Mouse (Mus musculus) kidney, postnatal 4 days (tissue): ENCODE measurements around the gene Grhpr.
A peak's percentile ranks its signal among the peaks of the same experiment; 100 is the strongest.
"Not testable (repeated sequence)": the region's sequence is repeated elsewhere in the genome, so short reads cannot be mapped to it uniquely, and the experiment has no call there.

Source experiments
- DNase-seq, 2 experiments: peaks; one replicate each; pipeline ENCODE4 v3.0.0; 2021; ENCODE audit warnings: mixed read lengths in 2 of 2

Gene Grhpr

DNA sequence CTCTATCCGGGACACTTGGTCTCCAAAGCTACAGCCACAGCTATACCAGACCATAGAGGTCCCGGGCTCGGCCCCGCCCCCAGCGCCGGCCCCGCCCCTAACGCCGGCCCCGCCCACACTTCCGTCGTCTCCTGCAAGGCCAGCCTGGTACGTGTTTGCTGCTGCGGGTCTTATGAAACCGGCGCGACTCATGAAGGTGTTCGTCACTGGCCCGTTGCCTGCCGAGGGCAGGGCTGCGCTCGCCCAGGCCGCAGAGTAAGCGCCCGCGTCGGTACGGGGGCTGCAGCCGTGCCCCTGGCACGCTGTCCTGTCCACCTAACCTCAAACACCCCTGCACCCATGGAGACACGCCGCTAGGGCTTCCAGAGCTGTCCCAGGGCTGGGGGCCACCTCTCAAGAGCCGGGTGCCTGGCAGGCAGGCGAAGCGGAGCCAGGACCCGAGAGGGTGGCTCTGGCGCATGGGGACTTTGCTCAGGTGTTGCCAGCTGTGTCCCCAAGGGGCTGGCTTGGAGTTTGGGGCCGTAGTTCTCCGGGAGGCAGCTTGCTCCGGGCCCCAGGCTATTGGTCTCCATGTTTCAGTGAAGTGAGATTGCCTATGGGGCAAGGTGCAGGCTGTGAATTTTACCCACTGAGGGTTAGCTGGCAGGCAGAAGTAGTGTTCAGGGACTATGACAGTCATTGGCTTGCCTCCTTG is at the start of gene Grhpr:
TSS of gene Grhpr (plus strand) at position 116 of the 694 bp plus-strand sequence.
- peak; percentile 93 to 95 for DNase-seq

DNA sequence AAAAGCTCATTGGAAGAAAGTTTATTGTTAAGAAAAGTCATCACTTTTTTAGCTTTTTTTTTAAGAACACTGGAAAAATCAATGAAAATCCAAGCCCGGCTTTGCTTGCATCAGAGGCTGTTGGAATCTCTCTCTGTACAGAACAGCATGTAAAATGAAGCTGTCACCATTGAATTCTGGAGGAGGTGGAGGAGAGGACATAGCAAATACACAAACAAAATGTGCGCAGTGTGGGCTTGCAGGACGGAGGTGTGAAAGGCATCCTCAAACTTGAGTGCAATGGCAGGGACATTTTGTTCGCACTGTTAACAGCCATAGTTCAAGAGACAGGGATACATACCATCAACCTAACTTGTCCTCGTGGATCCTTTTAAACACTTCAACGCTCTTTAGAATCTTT is 49.5 kb upstream of the Grhpr start:
- DNase-seq, result no peak

DNA sequence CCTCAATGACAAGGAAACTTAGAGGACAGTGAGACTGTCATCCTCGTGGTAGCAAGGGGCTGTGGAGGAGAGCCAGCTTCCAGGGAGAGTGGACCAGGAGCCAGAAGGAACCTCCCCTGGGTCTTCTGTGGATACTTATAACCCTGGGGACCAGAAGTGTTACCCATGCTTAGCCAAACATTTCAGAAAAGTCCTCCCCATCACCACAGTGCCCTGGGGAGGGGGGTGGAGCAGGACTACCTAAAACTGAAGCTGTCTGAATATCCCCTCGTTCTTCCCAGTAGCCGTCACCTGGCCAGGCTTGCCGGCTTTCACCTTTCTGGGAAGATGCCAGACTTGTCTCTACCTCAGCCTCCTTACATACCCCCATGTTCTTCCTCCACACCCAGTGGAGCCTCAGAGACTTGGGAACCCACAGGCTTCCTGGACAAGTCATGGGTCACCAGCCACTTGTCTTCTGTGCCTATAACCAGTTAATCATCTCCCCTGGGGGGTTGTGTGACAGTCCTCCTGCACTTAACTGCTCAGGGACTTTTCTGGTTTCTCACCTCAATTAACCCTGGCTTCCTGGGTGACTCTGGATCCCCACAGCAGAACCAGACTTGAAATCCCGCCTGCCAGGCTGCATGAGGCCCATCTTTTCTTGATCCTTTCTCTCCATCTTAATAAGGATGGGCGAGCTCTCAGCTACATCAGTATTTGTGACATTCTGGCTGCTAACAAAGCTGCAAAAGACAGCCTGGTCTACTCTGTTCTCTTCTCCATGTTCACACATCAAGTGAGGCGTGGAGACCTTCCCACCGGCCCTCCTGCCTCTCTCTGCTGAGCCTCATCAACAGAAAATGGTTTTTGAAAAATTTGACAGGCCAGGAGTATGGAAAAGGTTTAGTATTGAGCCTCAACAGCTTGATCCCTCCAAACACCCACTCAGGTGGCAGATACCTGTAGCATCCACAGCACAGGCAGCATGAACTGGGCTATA is 42.5 kb upstream of the Grhpr start:
- DNase-seq, result no peak

DNA sequence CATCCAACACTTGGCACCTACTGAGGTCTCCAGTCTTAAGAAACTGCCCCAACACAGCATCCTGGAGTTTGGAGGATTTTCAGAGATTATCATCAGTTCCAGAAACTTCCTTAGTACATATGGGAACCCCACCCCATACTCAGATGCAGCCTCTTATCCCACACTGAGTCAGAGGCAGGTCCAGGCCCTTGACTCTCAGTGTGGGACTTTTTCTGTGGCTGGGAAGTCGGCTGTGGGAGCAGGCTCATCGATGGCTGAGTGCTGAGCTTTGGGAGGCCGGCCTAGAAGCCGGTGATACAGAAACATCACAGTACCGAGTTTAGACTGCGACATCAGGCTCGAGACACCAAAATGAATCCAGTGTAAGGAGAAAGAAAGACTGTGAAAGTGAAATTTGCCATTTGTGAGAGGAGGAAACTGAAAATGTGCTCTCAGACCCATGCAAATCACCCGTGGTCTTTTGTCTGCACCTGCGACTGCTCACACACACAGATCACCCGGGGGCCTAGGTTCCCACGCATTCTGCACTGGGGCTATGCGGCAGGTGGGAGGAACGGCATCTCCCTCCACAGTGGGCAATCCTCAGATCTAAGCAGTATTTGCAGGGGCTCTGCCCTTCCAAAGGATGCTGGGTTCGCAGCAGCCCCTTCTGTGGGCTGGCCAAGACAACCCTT is 41.5 kb upstream of the Grhpr start:
- no peak for DNase-seq

DNA sequence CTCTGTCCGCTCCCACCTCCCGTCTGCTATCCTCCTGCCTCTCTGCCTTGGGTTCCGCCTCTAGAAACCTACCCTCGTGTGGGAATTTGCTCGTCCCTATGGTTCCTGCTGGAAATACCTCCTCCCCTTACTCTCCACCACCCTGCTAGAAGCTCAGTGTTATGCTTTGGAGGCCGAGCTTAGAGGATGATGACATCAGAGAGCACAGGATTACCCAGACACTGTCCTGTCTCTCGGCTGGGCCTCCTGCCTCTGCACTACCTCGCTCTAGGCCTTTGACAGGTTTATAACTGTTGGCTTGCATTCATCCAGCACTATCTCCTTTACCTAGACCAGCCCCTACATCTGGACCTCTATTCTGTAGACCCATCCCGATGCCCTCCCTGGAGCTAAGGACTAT is 40.9 kb upstream of the Grhpr start:
- no peak for DNase-seq

DNA sequence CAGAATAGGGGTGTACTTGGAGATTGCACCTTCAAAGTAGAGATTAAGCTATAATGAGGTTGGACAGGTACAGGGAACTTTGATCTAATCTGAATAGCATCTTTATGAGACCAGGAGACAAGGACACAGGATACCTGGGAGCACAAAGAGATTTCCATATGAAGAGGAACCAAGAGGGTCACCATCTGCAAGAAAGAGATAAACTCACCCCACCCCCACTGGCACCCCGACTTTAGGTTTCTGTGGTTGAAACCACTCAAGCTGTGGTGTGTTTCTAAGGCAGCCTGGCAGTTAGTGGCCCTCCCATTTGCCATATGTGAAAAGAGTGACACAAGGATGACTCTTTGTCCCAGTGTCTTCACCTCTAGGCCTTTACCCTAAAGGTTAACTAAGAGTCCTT is 39.0 kb upstream of the Grhpr start:
- no peak for DNase-seq

DNA sequence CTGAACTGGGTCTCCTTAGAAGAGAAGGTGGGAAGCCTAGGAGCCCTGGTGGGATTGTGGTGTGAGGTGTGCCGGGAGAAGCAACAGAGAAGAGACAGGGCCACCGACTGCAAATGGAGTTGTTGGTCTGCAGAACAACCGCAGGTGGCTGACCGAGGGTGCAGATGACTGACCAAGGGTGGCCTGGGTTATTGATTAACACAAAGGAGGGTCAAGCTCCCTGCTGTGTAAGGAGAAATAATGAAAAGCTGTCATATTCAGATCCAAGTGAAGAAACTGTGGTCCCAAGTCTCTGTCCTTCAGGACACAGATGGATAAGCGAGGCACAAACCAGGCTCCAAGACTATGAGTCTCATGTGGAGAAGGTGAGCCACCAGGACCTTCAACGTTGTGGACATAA is 37.7 kb upstream of the Grhpr start:
- DNase-seq, result peak in 1 of 2 experiments; percentile 37

DNA sequence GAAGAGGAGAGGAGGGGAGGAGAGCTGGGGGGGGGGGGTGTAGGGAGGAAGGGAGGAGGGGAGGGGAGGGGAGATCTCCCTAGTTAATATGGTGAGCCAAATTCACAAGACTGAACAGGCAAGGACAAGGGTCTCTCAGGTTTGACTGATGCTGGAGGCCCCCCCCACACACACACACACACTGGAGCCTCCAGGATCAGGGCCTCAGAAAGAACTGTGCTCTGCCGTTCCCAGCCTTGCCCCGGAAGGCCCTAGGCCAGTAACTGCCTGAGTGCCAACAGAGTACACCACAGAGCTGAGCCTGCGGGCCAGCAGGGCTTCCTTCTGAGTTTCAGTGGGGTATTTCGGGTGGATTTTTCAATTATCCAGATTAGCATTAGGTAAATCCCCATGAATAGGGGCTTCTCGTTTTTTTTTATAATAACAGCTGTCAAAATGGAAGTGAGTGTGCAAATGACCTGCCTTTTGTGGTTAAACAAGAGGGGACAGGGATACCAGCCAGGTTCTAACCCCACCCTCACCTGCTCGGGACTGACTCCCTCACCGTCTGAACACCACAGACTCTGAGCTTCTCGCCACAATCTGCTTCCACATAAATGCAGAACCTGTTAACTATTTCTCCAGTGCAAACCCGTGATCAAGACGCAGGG is 36.6 kb upstream of the Grhpr start:
- no peak for DNase-seq

DNA sequence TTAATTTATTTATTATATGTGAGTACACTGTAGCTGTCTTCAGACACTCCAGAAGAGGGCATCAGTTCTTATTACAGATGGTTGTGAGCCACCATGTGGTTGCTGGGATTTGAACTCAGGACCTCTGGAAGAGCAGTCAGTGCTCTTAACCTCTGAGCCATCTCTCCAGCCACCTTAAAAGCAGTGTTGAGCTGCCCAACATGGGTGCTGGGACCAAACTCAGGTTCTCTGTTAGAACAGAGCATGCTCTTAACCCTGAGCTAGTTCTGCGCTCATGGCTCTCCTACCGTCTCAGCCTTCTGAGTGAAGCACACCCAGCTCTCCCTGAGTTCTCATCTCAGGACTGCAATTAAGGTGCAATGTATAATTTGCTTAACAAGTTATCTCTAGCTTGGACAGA is 35.1 kb upstream of the Grhpr start:
- not testable (repeated sequence) for DNase-seq

DNA sequence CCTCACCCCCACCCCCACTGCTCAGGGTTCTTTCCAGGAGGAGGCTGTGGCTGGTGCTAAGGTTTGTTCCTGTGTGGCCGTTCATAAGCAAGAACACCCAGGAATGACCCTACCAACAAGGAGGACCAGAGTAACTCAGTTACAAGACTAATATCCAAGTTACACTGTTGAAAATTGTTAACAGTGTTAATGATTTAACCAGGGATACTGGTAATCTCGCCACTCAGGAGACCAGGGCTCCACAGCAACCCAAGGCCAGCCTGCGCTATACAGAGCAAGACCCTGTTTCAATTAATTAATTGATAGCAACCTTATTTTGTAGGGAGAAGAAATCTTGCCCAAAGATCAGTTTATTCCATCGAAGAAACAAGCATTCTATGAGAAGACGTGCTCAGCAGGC is 33.7 kb upstream of the Grhpr start:
- DNase-seq, result no peak

DNA sequence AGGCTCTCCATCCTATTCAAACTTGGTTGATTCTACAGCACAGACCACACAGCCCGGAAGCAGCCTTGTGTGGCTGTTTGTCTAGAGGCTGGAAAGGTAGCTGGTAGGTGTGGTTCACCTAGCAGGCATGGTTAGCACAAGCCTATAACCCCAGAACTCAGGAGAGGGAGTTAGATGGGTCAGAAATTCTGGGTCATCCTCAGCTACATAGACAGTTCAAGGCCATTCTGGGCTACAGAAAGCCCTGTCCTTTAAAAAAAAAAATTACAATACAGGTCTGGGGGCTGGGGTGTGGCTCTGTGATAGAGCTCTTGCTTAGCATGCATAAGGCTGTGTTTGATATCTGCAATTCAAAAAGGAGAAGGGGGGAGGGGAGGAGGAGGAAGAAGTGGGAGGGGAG is 32.9 kb upstream of the Grhpr start:
- DNase-seq, result no peak

DNA sequence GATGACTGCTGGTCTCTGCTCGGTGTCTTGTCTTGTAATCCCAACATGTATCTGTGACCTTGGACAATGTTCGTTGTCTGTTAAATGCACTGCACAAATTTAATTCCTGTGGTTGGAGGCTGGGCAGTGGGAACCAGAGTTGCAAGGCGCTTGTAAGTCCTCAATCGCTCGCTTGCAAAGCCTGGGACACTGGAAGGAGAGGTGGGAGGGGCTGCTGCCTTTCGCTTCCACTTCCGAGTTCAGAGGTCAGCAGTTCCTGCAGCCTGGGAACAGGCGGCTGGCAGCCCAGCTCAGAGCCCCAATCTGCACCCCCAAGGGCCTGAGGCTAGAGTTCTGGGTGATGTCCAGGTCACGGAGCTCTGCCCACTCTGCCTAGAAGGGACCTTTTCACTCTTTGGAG is 28.2 kb upstream of the Grhpr start:
- no peak for DNase-seq

DNA sequence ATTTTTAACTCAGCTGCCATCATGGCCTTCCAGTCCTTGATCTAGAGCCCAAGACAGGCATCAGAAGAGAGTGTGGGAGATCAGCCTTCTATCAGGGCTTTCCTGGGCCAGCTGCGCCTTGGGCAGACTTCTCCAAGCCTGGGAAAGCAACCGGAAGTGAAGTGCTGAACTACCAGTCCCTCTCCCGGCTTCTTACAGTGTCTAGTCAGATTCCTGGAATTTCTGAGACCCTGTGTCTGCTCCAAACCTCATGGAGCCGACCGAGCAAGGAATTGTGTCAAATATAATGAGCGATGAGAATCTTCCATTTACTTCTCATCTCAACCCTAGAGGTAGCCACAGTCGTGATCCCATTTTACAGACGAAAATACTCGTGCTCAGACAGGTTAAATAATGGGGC is 22.4 kb upstream of the Grhpr start:
- no peak for DNase-seq

DNA sequence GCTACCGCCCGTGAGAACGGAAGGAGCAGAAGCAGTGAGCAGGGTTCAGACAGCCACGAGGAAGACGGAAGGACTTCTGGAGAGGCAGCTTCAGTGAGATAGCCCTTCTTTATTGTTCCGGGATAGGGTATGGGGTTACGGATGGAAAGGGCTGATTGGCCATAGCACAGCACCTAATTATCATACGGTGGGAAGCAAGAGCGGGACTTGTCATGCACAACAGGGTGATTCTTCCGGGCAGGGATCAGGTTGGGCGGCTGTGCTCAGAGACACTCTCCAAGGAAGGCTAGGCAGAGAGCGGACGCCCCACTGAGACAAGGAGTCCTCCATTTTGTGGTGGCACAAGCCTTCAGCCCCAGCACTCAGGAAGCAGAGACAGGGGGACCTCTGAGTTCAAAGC is 22.0 kb upstream of the Grhpr start:
- no peak for DNase-seq

DNA sequence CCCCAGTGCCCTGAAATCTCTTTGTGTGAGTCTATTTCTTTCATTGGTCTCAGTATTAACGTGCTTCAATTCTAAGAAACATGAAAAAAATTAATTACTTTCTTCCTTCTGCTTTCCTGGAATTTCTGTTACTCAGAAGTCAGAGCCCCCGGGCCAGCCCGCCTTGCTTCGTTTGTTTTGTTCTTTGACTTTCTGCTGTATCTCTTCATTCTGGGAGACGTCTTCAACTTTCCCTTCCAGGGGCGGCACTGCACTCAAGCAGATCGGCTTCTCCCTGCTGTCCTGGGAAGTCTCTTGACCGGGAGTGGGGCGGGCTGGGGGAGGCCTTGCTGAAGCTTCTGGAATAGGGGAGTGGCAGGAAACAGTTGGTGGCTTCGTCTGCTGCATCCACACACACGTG is 18.0 kb upstream of the Grhpr start:
- DNase-seq, result no peak

DNA sequence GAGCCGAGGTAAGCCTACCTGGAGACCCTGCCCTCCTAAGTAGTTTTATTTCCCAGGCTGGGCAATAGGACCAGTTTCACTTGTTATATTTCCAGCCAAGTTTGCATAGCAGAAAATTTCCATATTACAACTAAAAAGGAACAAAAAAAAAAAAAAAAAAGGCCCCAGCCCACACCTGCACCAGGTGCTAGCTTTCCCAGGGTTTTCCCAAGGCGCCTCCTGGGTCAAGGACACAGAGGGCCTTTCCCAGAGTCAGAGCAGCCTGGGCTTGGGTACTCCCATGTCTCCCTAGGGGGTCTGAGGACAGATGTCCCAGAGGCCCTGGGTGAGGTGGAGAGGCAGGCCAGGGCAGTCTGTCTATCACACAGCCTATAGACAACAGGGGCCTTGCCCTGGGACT is 16.0 kb upstream of the Grhpr start:
- DNase-seq, result no peak

DNA sequence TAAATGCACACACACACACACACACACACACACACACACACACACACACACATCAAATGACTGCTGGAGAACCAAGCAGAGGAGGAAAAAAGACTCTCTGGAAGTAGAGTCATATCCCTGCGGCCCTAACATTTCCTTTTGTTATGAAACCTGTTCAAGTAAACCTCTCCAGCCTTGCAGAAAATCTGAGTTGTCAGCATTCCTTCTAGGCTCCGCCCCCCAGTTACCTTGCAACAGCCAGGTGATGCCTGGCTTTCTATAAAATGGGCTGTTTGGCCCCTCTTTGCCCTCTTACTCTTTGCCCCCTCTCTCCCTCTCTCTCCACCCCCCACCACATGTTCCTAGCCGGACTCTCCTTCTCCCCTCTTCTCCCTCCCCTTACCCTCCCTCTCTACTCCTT is 15.5 kb upstream of the Grhpr start:
- DNase-seq, result no peak

DNA sequence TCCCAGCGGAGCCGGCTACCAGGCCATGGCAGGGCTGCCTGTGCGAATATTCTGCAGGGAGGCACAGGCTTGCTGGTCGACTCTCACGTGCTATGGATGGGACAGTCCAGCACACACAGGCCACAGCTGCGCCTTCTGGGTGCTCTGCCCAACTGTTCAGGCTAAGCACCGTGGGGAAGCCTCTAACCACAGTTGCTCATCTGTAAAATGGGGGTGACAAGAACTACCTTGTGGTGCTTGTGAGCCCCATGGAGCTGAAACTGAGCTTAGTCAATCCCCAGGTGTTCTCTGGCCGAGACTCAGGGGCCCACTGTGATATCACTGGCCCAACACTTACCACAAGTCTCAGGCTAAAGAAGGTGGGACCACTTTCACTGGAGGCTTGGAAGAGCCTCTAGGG is 13.8 kb upstream of the Grhpr start:
- DNase-seq, result no peak

DNA sequence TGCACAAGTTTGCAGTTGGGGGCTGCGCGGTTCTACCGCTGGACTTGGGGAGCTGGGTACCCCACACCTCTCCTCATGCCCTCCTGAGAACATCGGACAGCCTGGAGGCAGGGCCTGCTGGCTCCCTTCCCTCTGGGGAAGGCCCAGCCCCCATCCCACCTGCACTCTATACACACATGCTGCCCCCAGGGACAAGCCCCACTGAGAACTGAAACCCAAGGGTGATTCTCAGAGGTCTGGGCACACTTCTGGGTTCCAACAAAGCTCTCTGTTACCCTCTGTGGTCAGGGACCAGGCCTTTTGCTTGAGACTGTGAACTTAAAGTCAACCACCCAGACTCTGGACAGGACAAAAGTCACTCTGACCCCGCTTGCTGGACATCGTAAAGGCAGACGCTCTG is 11.1 kb upstream of the Grhpr start:
- no peak for DNase-seq

DNA sequence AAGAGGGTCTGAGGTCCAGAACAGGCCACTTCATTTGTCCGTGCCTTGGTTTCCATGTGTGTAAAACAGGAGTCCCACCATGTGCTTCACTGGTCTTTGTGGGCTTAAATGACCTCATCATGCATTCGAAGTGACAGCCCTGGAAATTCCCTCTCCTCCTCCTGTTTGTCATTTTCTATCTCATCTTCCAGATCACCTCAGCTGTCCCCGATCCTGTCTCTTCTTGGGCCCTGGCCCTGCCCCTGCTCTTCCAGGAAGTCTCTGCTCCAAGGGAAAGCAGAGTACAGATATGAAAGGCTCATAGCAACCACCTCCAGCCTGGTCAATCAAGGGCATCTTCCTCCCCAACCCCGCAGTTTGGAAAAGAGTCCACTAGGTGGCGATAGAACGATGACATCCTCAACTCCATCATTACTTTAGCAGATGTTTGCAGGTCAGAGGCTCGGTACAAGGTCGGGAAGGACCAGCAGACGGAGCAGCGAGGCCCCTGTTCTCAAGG is 10.5 kb upstream of the Grhpr start:
- DNase-seq, result peak; percentile 68 to 75

DNA sequence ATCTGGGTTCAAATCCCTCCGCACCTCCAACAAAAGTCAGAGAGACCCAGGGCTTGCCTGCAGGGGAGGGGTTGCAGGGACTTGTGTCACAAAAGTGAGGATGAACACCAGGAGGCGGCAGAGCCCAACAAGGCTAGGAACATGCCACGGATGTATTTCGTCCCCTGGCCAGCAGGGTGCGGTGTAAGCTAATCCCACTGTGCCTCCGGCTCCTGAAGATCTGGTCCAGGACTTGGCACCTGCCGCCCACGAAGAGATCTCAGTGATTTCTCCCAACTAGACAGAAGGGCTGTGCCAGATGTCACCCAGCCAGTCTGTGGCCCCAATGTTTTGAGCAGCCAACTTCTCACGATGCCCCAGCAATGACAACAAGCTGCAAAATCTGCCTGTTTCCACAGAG is 7.7 kb upstream of the Grhpr start:
- DNase-seq, result peak; percentile 94 to 95

DNA sequence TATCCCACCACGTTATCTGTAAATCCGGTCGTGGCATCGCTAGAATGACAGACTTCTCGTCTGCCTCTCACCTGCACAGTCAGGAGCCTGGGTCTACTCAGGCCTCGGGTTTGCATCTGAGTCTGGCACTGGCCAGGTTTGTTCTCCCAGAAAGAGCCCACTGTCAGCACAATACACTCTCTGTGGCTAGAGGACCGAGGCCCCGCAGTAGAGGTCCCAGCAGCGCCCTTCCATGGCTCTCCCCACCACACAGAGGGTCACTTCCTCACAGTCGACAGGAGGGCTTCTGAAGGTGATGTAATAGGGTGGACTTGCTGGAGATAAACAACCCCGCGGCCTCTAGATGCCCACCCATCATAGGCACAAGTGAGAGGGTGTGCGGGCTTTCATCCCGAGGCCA is 7.3 kb upstream of the Grhpr start:
- no peak for DNase-seq

DNA sequence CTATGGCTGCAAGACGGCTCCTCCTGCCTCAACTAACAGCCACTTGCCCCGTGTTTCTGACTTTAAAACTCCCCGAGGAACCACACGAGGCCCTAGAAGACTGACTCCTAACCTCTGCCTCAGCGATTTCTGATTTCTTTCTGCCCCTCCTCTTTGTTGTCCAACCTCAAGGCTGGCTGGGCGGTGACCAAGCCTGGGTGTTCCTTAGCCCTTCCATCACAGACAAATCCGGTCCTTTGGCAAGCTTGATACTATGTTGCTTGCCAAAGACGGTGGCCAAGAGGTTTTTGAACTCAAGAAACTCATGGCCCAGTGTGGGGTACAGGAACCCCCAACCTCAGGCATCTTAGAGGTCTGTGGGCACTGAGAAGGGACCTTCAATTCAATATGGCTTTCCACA is 6.9 kb upstream of the Grhpr start:
- no peak for DNase-seq
